In the genomic region with DNA sequence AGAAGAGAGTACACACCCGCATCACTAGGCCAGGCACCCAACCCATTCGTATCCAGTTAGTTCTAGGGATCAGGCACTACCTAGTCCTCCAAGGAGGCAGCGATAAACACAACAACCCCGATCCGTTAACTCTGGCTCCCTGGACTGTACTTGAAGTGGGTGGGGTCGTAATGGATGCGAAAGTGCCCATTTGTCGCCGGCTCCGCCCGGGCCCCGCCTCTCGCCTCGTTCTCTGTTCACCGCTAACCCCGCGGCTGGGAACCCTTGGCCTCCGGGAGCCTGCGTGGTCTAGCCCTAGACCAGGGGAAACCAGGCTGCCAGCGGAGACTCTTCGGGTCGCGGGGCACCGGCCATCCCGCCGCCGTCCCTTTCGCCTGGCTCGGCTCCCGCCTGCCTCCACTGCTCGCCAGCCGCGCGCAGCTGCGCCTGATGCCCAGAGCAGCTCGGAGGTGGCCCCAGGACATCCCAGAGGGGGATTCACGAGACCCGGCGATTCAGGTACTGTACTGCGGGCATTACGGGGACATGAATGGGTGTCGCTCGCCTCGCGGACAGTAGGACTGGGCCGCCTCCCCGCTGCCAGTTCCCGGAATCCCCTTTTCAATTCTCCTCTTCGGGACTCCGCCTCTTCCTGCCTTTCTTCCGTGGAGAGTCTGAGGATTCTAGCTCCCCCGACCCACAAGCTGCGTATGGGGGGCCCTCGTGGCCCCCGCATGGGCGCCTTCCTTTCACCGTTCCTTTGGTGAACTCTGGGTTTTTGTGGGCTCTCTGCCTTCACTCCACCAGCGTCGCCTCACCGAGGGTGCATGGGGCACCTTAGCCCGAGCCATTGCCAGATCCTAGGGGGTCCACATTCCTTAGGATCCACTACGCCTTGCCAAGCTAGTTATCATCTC, we compare ENCODE assay signal across 8 mouse cellular contexts. TPM values are rescaled to one million over a fixed set of nuclear protein-coding genes. Genes with fewer than 3 reads are reported as not detected.
A peak's percentile ranks its signal among the peaks of the same experiment; 100 is the strongest.
DNase-seq lines count a peak whose midpoint lies in the region; ATAC-seq lines count a peak whose summit lies in the region.

Gene Ifnar2 (plus strand): TSS at position 207 of the 896 bp plus-strand sequence.

- H3K27ac ChIP-seq in intestine, embryonic 14.5 days (ENCODE audit: low read depth) = peak within 1 kb of the TSS; percentile 91

- under 1% methylated on average over 62 of the region's 62 CpGs for WGBS in intestine, embryonic 14.5 days

- H3K4me3 ChIP-seq in intestine, embryonic 14.5 days (ENCODE audit: low read depth, low read length) = peak within 1 kb of the TSS; percentile 90

- H3K9ac ChIP-seq in intestine, embryonic 14.5 days (ENCODE audit: low read length) = peak within 1 kb of the TSS; percentile 91

- H3K4me2 ChIP-seq in intestine, embryonic 14.5 days (ENCODE audit: low read length) = peak within 1 kb of the TSS; percentile 71

- ATAC-seq in intestine, embryonic 14.5 days (replicated peaks; ENCODE audit: low FRiP score, low TSS enrichment, low read depth) = peak; percentile 90

- DNase-seq in adrenal gland, adult (ENCODE audit: inconsistent age in 2 of 2, low spot score in 1 of 2) = peak; percentile 91 to 96
- DNase-seq in embryo, embryonic 10 days (ENCODE audit: low spot score) = peak; percentile 85
- DNase-seq in gastrocnemius, postnatal 25 days = peak; percentile 79
- peak; percentile 88 for DNase-seq in intestine, embryonic 14.5 days (ENCODE audit: low spot score)
- DNase-seq in left cerebral cortex, postnatal 25 days (ENCODE audit: low spot score in 2 of 2) = peak; percentile 75
- DNase-seq in mesoderm, embryonic 11.5 days (ENCODE audit: low read depth, low spot score) = peak; percentile 62
- DNase-seq in right cerebral cortex, postnatal 4 days = peak; percentile 74
- peak; percentile 84 for DNase-seq in yolk sac, embryonic 10.5 days (ENCODE audit: low spot score)

- no peaks in the 10 kb centered on the region for H3K27me3 ChIP-seq in intestine, embryonic 14.5 days (replicated peaks; ENCODE audit: control insufficient read depth, insufficient read depth, low read length)

- H3K36me3 ChIP-seq in intestine, embryonic 14.5 days (ENCODE audit: control insufficient read depth, insufficient read depth, low read length) = no peaks in the 10 kb centered on the region

- intact Hi-C loops in left cerebral cortex, postnatal 25 days (cut with DNase I) = loop anchor here (5.0 kb wide), 2 partner anchors 69 to 114 kb away; partner anchors contain the start of gene Ifnar1

- H3K4me1 ChIP-seq in intestine, embryonic 14.5 days (replicated peaks; ENCODE audit: control insufficient read depth, insufficient read depth, low read length) = peaks cover 12% of the 10 kb centered on the region; the same call in 1 of the 2 replicates

- no peaks in the 10 kb centered on the region for H3K9me3 ChIP-seq in intestine, embryonic 14.5 days (ENCODE audit: control insufficient read depth, low read length)

RNA-seq across cellular contexts. Expression of gene Ifnar2, which starts in this region (rescaled TPM):
- 1 to 10 TPM; 7.1 to 10.0 TPM for total RNA-seq in gastrocnemius, postnatal 25 days (2021)
- 41.1 and 44.0 TPM in 2 replicates for polyA plus RNA-seq in intestine, embryonic 14.5 days (2014; fragmentation: Nextera tagmentation; extraction: Ambion mirVana)
- total RNA-seq in left cerebral cortex, postnatal 25 days (2021) = 10 to 100 TPM; 20.5 to 20.6 TPM

Comparison
In these comparisons a context has a peak if more than half of its experiments do, and no peak if none do; other contexts are left out.
1. Peak in every context shown above with its lines: DNase-seq, ATAC-seq, H3K4me3 ChIP-seq and H3K27ac ChIP-seq.